Mouse (Mus musculus) natural killer cell, adult 2 months (primary cell): ENCODE data around the gene Mamstr.

Experiments
- DNase-seq, 2 experiments: peaks; one replicate each; pipeline ENCODE4 v3.0.0; 2022; ENCODE audit warnings: low spot score in 2 of 2

The Mamstr gene

DNA sequence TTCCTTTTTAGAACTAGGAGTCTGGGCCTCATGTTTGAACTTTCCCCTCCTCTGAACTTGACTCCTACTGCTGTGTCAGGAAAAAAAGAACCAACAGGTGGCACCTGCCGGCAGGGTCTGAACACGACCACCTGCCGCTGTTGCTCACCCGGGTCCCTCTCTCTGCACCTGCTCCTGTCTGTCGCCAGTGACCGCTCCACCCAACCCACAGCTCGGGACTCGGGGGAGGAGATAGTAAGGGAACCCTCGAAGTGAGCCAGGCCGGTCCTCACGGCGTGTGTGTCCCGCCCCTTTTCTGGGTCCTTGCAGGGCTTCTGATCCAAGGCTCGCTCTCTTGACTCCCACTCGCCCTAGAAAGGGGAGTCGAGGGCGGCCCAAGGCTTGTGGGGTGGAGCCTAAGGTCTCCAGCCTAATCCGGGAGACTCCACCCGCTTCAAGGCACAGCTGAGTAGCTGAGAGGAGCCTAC, at the start of gene Mamstr:
Gene Mamstr, plus strand, starts transcription at position 417 of the 467 bp plus-strand sequence.
- no peak for DNase-seq

- DNase-seq = no peak
These were observed 48.9 kb upstream of the Mamstr start for GRCm38 (mm10) chr7:45590874-45591273.

DNA sequence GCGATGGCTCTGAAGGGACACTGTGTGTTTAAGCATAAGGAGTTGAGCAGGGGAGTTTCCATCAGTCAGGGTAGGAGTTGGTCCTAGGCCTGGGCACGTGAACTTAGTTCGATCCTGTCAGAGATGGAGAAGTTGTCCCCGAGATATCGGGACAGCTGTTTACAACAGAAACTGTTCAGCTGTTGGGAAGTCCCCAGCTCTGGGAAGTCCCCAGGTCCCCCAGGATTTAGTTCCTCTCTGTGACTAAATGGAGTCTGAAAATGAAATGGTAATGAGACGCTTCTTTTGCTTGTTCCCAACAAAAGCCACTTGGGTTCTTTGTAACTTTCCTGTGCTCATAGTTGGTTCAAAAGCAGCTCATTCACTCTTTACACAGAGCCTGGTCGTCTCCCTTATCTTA, 47.9 kb upstream of the Mamstr start:
- peak; percentile 59 to 60 for DNase-seq

- peak; percentile 77 to 82 for DNase-seq
These were observed 46.5 kb upstream of the Mamstr start for GRCm38 (mm10) chr7:45593118-45593815.

- DNase-seq = no peak
These were observed 44.6 kb upstream of the Mamstr start for GRCm38 (mm10) chr7:45595176-45595575.

- DNase-seq = no peak
These were observed 43.7 kb upstream of the Mamstr start for GRCm38 (mm10) chr7:45596107-45596506.

GRCm38 (mm10) chr7:45597013-45597412, 42.8 kb upstream of the Mamstr start:
- DNase-seq = no peak

DNA sequence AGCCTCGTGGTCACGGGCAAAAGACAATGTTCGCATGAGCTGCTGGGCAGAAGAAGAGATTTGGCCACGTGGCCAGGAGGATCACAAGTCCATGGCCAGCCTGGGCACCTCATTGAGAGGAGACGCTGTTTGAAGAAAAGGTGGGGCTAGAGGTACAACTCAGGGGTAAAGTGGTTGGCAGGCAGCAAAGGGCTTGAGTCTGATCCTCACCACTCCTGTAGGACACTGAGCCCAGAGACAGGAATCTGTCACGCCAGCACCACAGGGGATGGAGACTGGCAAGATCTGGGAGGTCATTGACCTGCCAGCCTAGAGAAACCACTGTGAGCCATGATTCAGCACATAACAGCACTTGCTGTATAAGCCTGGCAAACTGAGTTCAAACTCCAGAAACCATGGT, 42.2 kb upstream of the Mamstr start:
- DNase-seq = no peak

GRCm38 (mm10) chr7:45598960-45599879, 40.6 kb upstream of the Mamstr start:
- DNase-seq = no peak

GRCm38 (mm10) chr7:45605704-45606289, 34.0 kb upstream of the Mamstr start:
- no peak for DNase-seq

DNA sequence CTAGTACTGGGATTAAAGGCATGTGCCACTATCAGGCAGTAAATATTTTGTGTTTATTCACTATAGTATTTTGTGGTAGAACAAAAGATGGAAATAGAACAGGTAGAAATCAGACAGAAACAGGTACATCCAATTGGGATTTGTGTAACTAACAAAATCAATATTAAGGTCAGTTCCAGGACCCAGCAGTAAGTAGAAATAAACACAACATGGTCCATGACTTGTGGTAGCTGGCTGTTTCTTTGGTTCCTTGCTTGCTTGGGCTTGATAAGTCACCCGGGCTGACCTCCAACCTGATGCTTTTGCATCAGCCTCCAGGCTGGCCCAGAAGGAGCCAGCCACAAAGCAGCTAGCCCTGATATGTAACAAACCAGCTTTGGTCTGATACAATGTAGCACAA, 30.3 kb upstream of the Mamstr start:
- no peak for DNase-seq

DNA sequence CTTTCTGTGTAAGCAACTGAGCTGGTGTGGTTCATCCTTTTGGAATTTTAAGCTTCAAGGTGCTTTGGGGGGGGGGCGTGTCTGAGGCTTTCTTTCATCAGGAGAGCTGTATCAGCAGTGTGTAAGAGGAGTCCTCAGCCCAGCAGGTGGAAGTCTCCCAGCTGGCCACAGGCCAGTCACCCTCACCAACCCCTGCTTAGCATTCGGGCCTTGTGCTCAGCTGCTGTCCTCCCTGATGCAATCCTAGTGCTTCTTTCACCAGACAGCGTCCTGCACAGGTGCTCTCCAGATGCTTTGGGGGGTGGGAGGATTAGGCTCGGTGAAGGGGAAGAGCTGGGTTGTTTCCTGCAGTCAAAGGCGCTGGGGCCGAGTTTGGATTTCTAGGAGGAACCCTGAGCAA, 23.5 kb upstream of the Mamstr start:
- no peak for DNase-seq

GRCm38 (mm10) chr7:45617042-45617695, 22.6 kb upstream of the Mamstr start, which contains the start of gene Fut1:
TSS of gene Fut1 (plus strand) at chr7:45617289.
- no peak for DNase-seq

GRCm38 (mm10) chr7:45618316-45618715, 21.5 kb upstream of the Mamstr start:
- no peak for DNase-seq

DNA sequence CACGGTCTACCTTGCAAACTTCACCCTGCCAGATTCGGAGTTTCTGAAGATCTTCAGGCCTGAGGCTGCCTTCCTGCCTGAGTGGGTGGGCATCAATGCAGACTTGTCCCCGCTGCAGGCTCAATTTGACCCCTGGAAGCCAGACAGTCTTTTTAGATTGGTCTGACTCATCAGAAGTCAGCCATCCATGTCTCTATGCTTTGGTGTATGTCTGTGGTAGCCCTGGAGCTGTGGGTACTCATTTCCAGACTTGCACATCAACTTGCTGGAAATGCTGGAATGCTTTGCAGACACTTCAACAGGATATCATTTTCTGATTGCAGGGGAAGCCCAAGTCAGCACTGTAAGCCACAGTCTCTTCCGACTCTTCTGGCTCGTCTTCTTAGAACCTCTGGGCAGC, 20.2 kb upstream of the Mamstr start:
- DNase-seq = no peak

DNA sequence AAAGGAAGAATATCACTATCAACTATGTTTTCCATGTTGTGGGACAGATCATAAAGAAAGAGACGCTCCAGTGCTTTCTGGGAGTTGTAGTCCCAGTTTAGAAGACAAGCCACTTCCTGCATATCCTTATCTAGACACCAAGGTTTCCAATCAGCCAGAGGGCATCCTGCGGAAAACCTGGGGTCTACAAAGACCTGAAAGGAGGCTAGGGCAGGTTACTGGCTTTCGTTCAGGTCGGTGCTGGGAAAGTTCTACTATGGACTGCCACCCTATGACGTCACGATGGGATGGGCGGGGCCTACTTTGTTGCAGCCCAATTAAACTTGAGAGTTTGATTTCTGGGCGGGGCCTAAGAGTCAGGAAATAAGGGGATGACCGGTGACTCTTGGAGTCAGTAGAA, 18.3 kb upstream of the Mamstr start, which contains the start of gene Izumo1:
Gene Izumo1, plus strand, starts transcription at position 369 of the 400 bp plus-strand sequence.
- peak in 1 of 2 experiments; percentile 22 for DNase-seq

GRCm38 (mm10) chr7:45623507-45623906, 16.3 kb upstream of the Mamstr start:
- DNase-seq = no peak

- no peak for DNase-seq
These were observed 15.1 kb upstream of the Mamstr start for GRCm38 (mm10) chr7:45624718-45625117.

DNA sequence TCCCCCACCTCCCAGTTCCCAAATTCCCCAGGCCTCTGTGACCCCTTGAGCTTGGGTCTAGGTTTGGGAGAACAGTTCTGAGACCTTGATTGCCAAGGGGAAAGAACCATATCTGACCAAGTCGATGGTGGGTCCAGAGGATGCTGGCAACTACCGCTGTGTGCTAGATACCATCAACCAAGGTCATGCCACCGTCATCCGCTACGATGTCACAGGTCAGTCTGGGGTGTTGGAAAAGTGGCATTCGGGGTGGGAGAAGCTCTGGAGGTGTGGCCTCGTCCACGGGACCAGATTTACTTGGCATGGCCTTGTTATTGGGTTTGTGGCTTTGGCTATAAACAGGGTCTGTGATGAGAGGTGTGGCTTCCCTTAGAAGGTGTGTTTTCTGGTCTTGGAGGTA, 14.3 kb upstream of the Mamstr start:
- DNase-seq = no peak

GRCm38 (mm10) chr7:45626571-45627076, 13.2 kb upstream of the Mamstr start:
- no peak for DNase-seq

GRCm38 (mm10) chr7:45627261-45627660, 12.5 kb upstream of the Mamstr start, which contains the start of gene Rasip1:
TSS of gene Rasip1 (plus strand) at chr7:45627488.
- DNase-seq = no peak
